Mouse (Mus musculus) myocyte (in vitro differentiated cells): ENCODE measurements around the gene Sdhaf1.

Experiments used
- CEBPB ChIP-seq: IDR thresholded peaks from 2 replicates; pipeline ENCODE4 v1.6.1; 2011; ENCODE audit warnings: mild to moderate bottlenecking, moderate library complexity; ENCODE audit not compliant: poor library complexity, insufficient read depth, severe bottlenecking
- E2F4 ChIP-seq: IDR thresholded peaks from one replicate; pipeline ENCODE4 v1.6.1; 2011; ENCODE audit warnings: mild to moderate bottlenecking, control low read depth, moderate library complexity; ENCODE audit not compliant: insufficient read depth
- MAX ChIP-seq: IDR thresholded peaks from one replicate; pipeline ENCODE4 v1.6.1; 2011; ENCODE audit warnings: low read depth, mild to moderate bottlenecking, control low read depth
- MYOD1 ChIP-seq, 3 experiments: IDR thresholded peaks; one replicate each; pipeline ENCODE4 v1.6.1; 2011; ENCODE audit warnings: control low read depth in 2 of 3, low read depth in 2 of 3, mild to moderate bottlenecking in 2 of 3, moderate library complexity in 1 of 3; ENCODE audit not compliant: insufficient read length in 2 of 3, control insufficient read depth in 1 of 3
- MYOG ChIP-seq, 3 experiments: IDR thresholded peaks; one replicate each; pipeline ENCODE4 v1.6.1; 2011; ENCODE audit warnings: control low read depth in 2 of 3, low read depth in 2 of 3, mild to moderate bottlenecking in 2 of 3; ENCODE audit not compliant: insufficient read length in 2 of 3, control insufficient read depth in 1 of 3, insufficient read depth in 1 of 3
- POLR2A ChIP-seq: IDR thresholded peaks from one replicate; pipeline ENCODE4 v1.6.1; 2011; ENCODE audit warnings: low read depth, mild to moderate bottlenecking, control low read depth, moderate library complexity; ENCODE audit not compliant: insufficient read length
- POLR2AphosphoS2 ChIP-seq: IDR thresholded peaks from one replicate; pipeline ENCODE4 v1.6.1; 2011; ENCODE audit warnings: low read depth, control low read depth; ENCODE audit not compliant: insufficient read length
- REST ChIP-seq: IDR thresholded peaks from one replicate; pipeline ENCODE4 v1.6.1; 2011; ENCODE audit warnings: mild to moderate bottlenecking, control low read depth, moderate library complexity; ENCODE audit not compliant: insufficient read depth, insufficient read length
- SRF ChIP-seq: IDR thresholded peaks from one replicate; pipeline ENCODE4 v1.6.1; 2011; ENCODE audit warnings: low read depth; ENCODE audit not compliant: control insufficient read depth, insufficient read length
- TCF12 ChIP-seq: IDR thresholded peaks from one replicate; pipeline ENCODE4 v1.6.1; 2011; ENCODE audit warnings: mild to moderate bottlenecking, control low read depth; ENCODE audit not compliant: poor library complexity, insufficient read depth, severe bottlenecking
- TCF3 ChIP-seq: IDR thresholded peaks from one replicate; pipeline ENCODE4 v1.6.1; 2011; ENCODE audit warnings: low read depth, control low read depth; ENCODE audit not compliant: insufficient read length
- USF1 ChIP-seq: IDR thresholded peaks from one replicate; pipeline ENCODE4 v1.6.1; 2011; ENCODE audit warnings: low read depth, mild to moderate bottlenecking, control low read depth, moderate library complexity

GRCm38 (mm10) chr7:30297266-30297665, 26.4 kb downstream of the Sdhaf1 start:
- TF ChIP-seq E2F4 (no peak), POLR2A (no peak), SRF (no peak), MYOG (IDR thresholded peaks at IDR 0.05; ENCODE audit: control insufficient read depth in 1 of 3, insufficient read depth in 1 of 3, insufficient read length in 2 of 3, low read depth in 2 of 3) (no peak), MYOD1 (IDR thresholded peaks at IDR 0.05; ENCODE audit: control insufficient read depth in 1 of 3, insufficient read length in 2 of 3, low read depth in 2 of 3) (no peak), MAX (no peak), TCF12 (no peak), POLR2AphosphoS2 (no peak), USF1 (no peak), CEBPB (no peak), TCF3 (no peak), REST (no peak)
